Mouse (Mus musculus): ENCODE results near the gene Bclaf1. TPM values are rescaled to one million over a fixed set of nuclear protein-coding genes. Genes with fewer than 3 reads are reported as not detected.

Bclaf1 gene
- polyA plus RNA-seq, 1 experiment, result 68.7 TPM

DNA sequence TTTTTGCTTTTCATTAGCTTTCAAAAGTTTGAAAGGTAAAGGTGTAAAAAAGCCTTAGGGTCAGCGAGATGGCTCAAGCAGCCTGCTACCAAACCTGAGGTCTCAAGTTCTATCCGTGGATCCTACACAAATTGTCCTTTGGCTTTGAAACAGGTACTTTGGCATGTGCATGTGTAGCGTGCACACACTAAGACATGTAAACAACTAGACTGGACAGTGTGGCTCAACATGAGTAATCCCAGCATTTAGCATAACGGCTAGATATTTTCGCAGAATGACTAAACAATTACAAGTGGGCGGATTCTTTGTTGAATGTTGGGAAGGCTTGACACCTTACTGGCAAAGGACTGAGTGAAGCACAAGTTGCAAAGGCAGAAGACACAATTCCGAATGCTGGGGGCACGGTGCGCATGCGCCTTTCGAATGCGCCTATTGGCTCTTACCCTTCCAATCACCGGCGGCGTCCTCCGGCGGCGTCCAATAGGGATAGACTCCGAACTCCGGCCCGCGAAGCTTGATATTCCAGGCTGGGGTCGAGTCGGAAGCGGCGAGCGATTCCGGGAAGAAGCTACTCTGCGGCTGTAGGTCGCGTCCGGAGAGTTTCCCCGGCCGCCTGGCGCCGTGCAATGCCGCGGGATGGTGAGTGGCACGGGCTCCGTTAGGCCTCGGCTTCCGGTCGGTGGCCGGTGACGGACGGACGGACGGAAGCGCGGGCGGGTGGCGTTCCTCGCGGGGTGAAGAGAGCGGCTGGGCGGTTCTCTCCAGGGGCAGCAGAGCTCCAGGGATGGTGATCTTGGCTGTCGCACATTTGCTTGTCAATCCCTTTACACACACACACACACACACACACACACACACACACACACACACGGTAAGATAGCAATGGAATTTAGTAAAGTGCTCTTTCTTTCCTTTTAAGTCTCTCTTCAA, 35.3 kb downstream of the Bclaf1 start, which contains the start of gene Mtfr2:
TSS of gene Mtfr2 (plus strand) at position 486 of the 930 bp plus-strand sequence.
- H3K27ac ChIP-seq (ENCODE audit: insufficient read depth, low read length), result no peak within 1 kb of the TSS
- H3K4me1 ChIP-seq (ENCODE audit: control insufficient read depth, insufficient read depth, low read length), result peaks cover 2% of the 10 kb centered on the region; the same call in 1 of the 2 replicates
- TF ChIP-seq CTCF (IDR thresholded peaks at IDR 0.05; ENCODE audit: extremely low read depth, insufficient read depth, low read length) (no peak), POLR2A (IDR thresholded peaks at IDR 0.05; ENCODE audit: extremely low read depth, insufficient read depth, low read length) (peak; percentile 85; the same call in 1 of the 2 replicates)
- H3K4me3 ChIP-seq (ENCODE audit: insufficient read depth, low read length), result peak within 1 kb of the TSS; percentile 5

DNA sequence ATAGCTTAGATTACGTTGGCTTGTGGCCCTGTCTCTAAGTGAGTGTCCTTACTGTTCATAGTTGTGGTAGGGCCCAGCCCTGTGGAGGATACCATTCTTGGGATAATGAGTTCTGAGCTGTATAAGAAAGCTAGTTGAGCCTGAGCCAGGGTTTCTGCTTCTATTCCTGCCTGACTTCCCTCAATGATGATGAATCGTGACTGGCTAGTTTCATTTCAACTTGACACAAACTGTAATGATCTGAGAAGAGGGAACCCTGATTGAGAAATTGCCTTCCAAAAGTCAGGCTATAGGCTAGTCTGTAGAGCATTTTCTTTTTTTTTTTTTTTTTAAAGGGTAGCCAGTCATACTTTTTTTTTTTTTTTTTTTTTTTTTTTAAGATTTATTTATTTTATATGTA, 36.6 kb downstream of the Bclaf1 start:
- Histone ChIP-seq H3K27ac (ENCODE audit: insufficient read depth, low read length) (no peak overlapping the region), H3K4me1 (ENCODE audit: control insufficient read depth, insufficient read depth, low read length) (peaks cover 2% of the 10 kb centered on the region; the same call in 1 of the 2 replicates), H3K4me3 (ENCODE audit: insufficient read depth, low read length) (no peak overlapping the region)
- TF ChIP-seq POLR2A (IDR thresholded peaks at IDR 0.05; ENCODE audit: extremely low read depth, insufficient read depth, low read length), result no peak
- no peak for TF ChIP-seq CTCF (IDR thresholded peaks at IDR 0.05; ENCODE audit: extremely low read depth, insufficient read depth, low read length)

DNA sequence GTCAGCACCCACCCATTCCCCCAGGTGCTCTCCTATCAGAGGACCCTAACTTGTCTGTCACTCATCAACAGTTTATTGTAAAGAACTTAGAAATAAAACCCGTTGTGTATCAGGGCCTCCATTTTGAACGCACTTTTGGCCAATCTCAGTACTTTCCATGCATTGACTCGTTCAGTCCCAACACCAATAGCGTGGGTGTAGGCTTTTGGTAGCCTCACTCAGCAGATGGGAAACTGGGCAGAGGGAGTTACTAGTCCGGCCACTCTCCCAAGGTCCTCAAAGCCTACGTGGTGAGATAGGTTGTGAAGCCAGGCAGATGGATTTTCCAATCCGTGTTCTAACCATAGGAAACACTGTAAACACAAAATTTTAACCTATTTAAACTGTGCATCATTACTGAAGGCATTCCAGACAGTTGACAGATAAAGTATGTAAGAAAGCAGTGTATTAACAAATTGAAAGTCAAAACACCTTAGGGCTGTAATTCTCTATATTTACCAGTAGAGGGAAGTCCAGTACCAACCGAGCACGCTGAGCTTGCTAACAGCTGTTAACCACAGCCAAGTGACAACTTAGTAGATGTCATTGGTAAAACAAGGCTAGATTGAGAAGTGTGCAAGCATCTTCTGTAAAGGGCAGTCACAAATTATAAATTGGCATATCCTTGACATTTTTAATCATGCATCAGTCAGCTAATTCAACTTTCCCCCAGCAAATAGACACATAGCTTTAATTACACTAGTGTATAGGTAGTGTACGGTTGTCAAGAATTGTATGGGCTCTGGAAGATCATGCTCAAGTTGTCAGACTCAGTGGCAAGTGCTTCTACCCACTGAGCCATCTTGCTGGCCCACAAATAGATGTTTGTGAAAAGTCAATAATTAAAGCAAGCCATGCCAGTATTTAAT, 49.5 kb downstream of the Bclaf1 start:
- TF ChIP-seq POLR2A (IDR thresholded peaks at IDR 0.05; ENCODE audit: extremely low read depth, insufficient read depth, low read length) (no peak), CTCF (IDR thresholded peaks at IDR 0.05; ENCODE audit: extremely low read depth, insufficient read depth, low read length) (peak; percentile 84)
- Histone ChIP-seq H3K27ac (ENCODE audit: insufficient read depth, low read length) (no peak overlapping the region), H3K4me1 (ENCODE audit: control insufficient read depth, insufficient read depth, low read length) (no peaks in the 10 kb centered on the region), H3K4me3 (ENCODE audit: insufficient read depth, low read length) (no peak overlapping the region)

DNA sequence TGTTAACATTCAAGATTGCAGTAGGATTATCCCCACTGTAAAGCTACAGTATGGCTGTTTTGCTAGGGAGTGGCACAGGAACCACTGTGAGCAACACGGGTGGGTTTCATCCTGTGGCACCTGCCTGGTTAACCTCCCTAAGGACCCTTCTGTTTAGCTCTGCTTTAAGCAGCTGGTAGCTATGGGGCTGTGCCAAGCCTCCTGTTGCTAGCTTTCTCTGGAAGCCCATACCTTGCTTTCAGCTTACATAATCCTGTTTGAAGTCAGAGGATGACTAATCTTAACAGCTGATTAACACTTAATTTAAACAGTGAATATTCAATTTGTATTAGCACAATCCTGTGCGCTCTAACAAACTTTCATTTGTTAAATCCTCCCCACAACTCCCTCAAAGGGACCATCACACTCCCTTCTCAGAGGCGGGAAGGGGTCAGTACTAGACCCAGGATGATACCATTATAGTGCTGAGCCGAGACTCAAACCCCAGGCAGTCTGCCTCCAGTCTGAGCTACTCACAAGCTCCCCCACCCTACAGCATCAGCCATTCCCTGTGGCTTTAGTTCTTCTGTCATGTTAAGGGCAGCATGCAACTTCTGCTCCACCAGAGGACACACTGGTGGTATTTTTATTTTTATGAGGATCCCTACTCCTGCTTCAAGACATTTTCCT, 50.3 kb downstream of the Bclaf1 start:
- TF ChIP-seq POLR2A (IDR thresholded peaks at IDR 0.05; ENCODE audit: extremely low read depth, insufficient read depth, low read length) (no peak), CTCF (IDR thresholded peaks at IDR 0.05; ENCODE audit: extremely low read depth, insufficient read depth, low read length) (no peak)
- Histone ChIP-seq H3K4me1 (ENCODE audit: control insufficient read depth, insufficient read depth, low read length) (no peaks in the 10 kb centered on the region), H3K4me3 (ENCODE audit: insufficient read depth, low read length) (no peak overlapping the region), H3K27ac (ENCODE audit: insufficient read depth, low read length) (no peak overlapping the region)

DNA sequence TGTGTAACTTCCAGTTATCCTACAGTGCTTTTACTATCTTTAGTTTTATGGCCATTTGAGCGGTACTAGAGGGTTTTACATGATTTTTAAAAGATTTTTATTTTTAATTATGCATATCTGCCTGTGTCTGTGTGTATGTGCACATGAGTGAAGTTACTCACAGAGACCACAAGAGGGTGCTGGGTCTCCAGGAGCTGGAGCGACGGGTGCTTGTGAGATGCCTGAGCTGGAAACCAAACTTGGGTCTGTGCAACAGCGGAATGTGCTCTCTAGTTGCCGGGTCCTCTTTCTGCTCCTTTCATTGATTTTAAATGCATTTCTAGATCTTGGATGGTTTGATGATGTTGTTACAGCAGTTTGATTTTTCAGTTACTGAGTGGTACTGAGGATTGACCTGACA, 59.8 kb downstream of the Bclaf1 start:
- Histone ChIP-seq H3K4me1 (ENCODE audit: control insufficient read depth, insufficient read depth, low read length) (no peaks in the 10 kb centered on the region), H3K4me3 (ENCODE audit: insufficient read depth, low read length) (no peak overlapping the region), H3K27ac (ENCODE audit: insufficient read depth, low read length) (no peak overlapping the region)
- no peak for TF ChIP-seq POLR2A (IDR thresholded peaks at IDR 0.05; ENCODE audit: extremely low read depth, insufficient read depth, low read length)
- TF ChIP-seq CTCF (IDR thresholded peaks at IDR 0.05; ENCODE audit: extremely low read depth, insufficient read depth, low read length), result no peak

DNA sequence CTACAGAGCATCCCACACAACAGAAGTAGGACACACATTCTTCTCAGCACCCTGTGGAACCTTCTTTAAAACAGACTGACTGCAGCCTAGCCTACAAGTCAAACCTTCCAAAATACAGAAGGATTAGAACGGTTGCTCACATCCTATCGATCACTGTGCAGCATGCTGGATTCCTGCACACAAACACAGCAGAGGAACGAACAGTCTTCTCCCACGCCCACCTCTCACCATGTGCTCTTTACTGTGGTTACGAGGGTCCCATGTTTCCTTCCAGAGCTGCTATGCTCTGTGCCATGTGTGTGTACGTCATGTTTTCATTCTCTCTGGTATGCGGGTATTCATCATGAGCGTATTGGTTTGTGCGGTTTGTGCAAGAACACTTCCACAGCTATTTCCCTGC, 65.4 kb downstream of the Bclaf1 start:
- peaks cover 3% of the 10 kb centered on the region; the same call in 1 of the 2 replicates for H3K4me1 ChIP-seq (ENCODE audit: control insufficient read depth, insufficient read depth, low read length)
- no peak overlapping the region for H3K4me3 ChIP-seq (ENCODE audit: insufficient read depth, low read length)
- H3K27ac ChIP-seq (ENCODE audit: insufficient read depth, low read length), result no peak overlapping the region
- no peak for TF ChIP-seq CTCF (IDR thresholded peaks at IDR 0.05; ENCODE audit: extremely low read depth, insufficient read depth, low read length)
- no peak for TF ChIP-seq POLR2A (IDR thresholded peaks at IDR 0.05; ENCODE audit: extremely low read depth, insufficient read depth, low read length)

DNA sequence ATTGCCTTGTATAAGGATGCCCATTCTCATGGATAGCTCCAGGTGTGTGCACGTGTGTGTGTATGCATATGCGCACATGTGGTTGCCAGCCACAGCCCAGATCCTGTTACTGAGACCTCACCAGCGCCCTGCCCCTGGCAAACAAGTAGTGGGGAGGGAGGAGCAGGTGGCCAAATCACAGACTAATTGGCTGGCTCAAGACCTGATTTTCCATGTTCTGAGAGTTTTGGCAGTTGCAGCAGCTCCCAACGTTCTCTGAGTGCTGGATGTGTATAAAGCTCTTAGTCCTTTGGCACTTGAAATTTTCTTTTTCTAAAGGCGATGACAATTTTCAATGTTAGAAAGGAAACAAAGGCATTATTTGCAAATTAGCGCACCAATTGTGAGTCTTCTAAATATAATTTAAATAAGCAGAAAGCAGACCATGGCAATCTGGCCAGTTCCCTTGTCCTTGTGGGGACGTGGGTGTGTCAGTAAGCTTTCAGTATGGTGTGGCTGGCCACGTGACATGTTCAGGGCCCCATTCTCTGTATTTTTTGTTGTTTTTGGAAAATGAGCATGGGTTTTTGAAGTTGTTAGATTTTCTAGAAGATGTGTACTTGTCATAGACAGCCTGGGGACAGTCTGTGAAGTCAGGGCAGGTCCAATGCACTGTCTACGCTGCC, 66.9 kb downstream of the Bclaf1 start:
- no peak overlapping the region for H3K27ac ChIP-seq (ENCODE audit: insufficient read depth, low read length)
- no peak overlapping the region for H3K4me3 ChIP-seq (ENCODE audit: insufficient read depth, low read length)
- TF ChIP-seq POLR2A (IDR thresholded peaks at IDR 0.05; ENCODE audit: extremely low read depth, insufficient read depth, low read length), result no peak
- TF ChIP-seq CTCF (IDR thresholded peaks at IDR 0.05; ENCODE audit: extremely low read depth, insufficient read depth, low read length), result no peak
- H3K4me1 ChIP-seq (ENCODE audit: control insufficient read depth, insufficient read depth, low read length), result peaks cover 4% of the 10 kb centered on the region; the same call in 1 of the 2 replicates

DNA sequence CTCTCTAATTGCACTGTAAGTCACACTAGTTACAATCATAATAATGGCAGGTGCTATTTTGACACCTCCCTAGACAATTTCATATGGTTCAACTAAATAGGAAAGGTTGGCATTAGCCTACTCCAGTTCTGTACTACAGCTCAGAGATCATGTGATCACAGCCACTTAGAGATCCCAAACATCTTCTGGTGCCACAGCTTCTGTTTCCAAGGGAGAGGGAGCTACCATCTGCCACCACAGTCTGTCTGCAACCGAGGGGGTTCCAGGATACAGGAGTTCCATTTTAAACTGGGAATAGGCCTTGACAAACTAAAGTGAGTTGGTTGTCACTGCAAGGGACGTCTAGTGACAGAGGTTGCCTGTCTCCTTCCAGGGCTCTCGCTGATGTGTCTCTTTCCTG, 68.5 kb downstream of the Bclaf1 start:
- no peak overlapping the region for H3K27ac ChIP-seq (ENCODE audit: insufficient read depth, low read length)
- H3K4me1 ChIP-seq (ENCODE audit: control insufficient read depth, insufficient read depth, low read length), result peaks cover 4% of the 10 kb centered on the region; the same call in 1 of the 2 replicates
- no peak overlapping the region for H3K4me3 ChIP-seq (ENCODE audit: insufficient read depth, low read length)
- no peak for TF ChIP-seq CTCF (IDR thresholded peaks at IDR 0.05; ENCODE audit: extremely low read depth, insufficient read depth, low read length)
- no peak for TF ChIP-seq POLR2A (IDR thresholded peaks at IDR 0.05; ENCODE audit: extremely low read depth, insufficient read depth, low read length)
